Mouse (Mus musculus) ES-E14 (cell line): ENCODE results near the gene Lipc. TPM values are rescaled to one million over a fixed set of nuclear protein-coding genes. Genes with fewer than 3 reads are reported as not detected.

ENCODE experiments used
- DNase-seq: peaks from one replicate; pipeline ENCODE4 v3.0.0-alpha.2; 2013; ENCODE audit warnings: low read depth, low spot score
- H3K27ac ChIP-seq: 2 replicates; pipeline ENCODE4 v1.5.1; 2012; ENCODE audit warnings: low read depth, mild to moderate bottlenecking, low read length, moderate library complexity, mixed read lengths; ENCODE audit not compliant: poor library complexity, insufficient read depth, severe bottlenecking
- H3K36me3 ChIP-seq: 2 replicates; pipeline ENCODE4 v1.6.1; 2012; ENCODE audit warnings: mild to moderate bottlenecking, low read length, moderate library complexity, mixed read lengths; ENCODE audit not compliant: control insufficient read depth, poor library complexity, insufficient read depth, severe bottlenecking
- H3K4me1 ChIP-seq, 2 experiments: fragments of 150-350 bp in 1 of 2; sonication (generic) in 1 of 2; 2 replicates each; pipeline ENCODE4 v1.6.1; 2012; ENCODE audit warnings: low read length in 2 of 2, mild to moderate bottlenecking in 1 of 2, mixed read lengths in 1 of 2; ENCODE audit not compliant: control insufficient read depth in 2 of 2, insufficient read depth in 2 of 2, poor library complexity in 1 of 2
- H3K4me3 ChIP-seq, 2 experiments: fragments of 150-350 bp in 1 of 2; sonication (generic) in 1 of 2; 2 replicates each; pipeline ENCODE4 v1.5.1; 2012; ENCODE audit warnings: low read length in 2 of 2, low read depth in 1 of 2, mild to moderate bottlenecking in 1 of 2, mixed read lengths in 1 of 2; ENCODE audit not compliant: insufficient read depth in 1 of 2, poor library complexity in 1 of 2, severe bottlenecking in 1 of 2
- H3K9ac ChIP-seq: 2 replicates; pipeline ENCODE4 v1.6.1; 2012; ENCODE audit warnings: low read depth, mild to moderate bottlenecking, low read length, mixed read lengths; ENCODE audit not compliant: poor library complexity, insufficient read depth, severe bottlenecking
- H3K9me3 ChIP-seq: fragments of 150-350 bp; sonication (generic); 2 replicates; pipeline ENCODE4 v1.6.1; 2012; ENCODE audit warnings: low read depth, mild to moderate bottlenecking, low read length; ENCODE audit not compliant: control insufficient read depth, insufficient read depth
- CHD2 ChIP-seq: IDR thresholded peaks from 2 replicates; pipeline ENCODE4 v1.6.1; 2014; ENCODE audit warnings: mild to moderate bottlenecking, low read depth, low read length, inconsistent platforms
- HCFC1 ChIP-seq: IDR thresholded peaks from 2 replicates; pipeline ENCODE4 v1.6.1; 2012; ENCODE audit warnings: low read length, inconsistent platforms, borderline replicate concordance; ENCODE audit not compliant: insufficient read depth
- MAFK ChIP-seq: IDR thresholded peaks from 2 replicates; pipeline ENCODE4 v1.6.1; 2014; ENCODE audit warnings: mild to moderate bottlenecking, low read depth, low read length, inconsistent platforms; ENCODE audit not compliant: insufficient read depth
- ZC3H11A ChIP-seq: IDR thresholded peaks from 2 replicates; pipeline ENCODE4 v1.6.1; 2012; ENCODE audit warnings: low read depth, mild to moderate bottlenecking, inconsistent platforms, low read length, borderline replicate concordance
- ZNF384 ChIP-seq: IDR thresholded peaks from 2 replicates; pipeline ENCODE4 v1.6.1; 2012; ENCODE audit warnings: low read depth, low read length, inconsistent platforms
- in situ Hi-C, 2 experiments: fragments of 600-800 bp; cut with MboI; formaldehyde crosslinking; loops; one replicate each; pipeline ENCODE4 v1.15.1; 2025; ENCODE audit warnings: low sequenced_read_pairs in 2 of 2, inconsistent platforms in 1 of 2; ENCODE audit not compliant: unreplicated experiment in 2 of 2
- total RNA-seq: library from RNA; depleted of rRNA; stranded (reverse); fragments of 300-350 nt; gene quantifications from 2 replicates; pipeline ENCODE4 v1.2.3, GENCODE M21; 2012

The Lipc gene
- total RNA-seq, 1 experiment, result 0.36 TPM

GRCm38 (mm10) chr9:70875059-70875458 is 77.0 kb downstream of the Lipc start:
- in situ Hi-C loops, result no loop called here
- no peak for TF ChIP-seq HCFC1
- no peak for TF ChIP-seq CHD2
- no peak for TF ChIP-seq ZNF384
- TF ChIP-seq MAFK, result no peak
- no peak for TF ChIP-seq ZC3H11A
- H3K36me3 ChIP-seq, result no peaks in the 10 kb centered on the region

GRCm38 (mm10) chr9:70872675-70873074 is 79.4 kb downstream of the Lipc start:
- no peak for DNase-seq
- Histone ChIP-seq H3K9ac (no peak overlapping the region), H3K36me3 (no peaks in the 10 kb centered on the region), H3K4me3 (no peak overlapping the region), H3K27ac (no peak overlapping the region), H3K4me1 (peaks cover 0 to 5% of the 10 kb centered on the region in 2 experiments; a peak in 1 of 4 replicates), H3K9me3 (no peaks in the 10 kb centered on the region)
- TF ChIP-seq ZC3H11A (no peak), CHD2 (no peak), HCFC1 (no peak), ZNF384 (no peak), MAFK (no peak)
- in situ Hi-C loops, result no loop called here

More at GRCm38 (mm10) chr9:70875059-70875458, 77.0 kb downstream of the Lipc start:
- H3K27ac ChIP-seq, result no peak overlapping the region
- no peaks in the 10 kb centered on the region for H3K9me3 ChIP-seq
- H3K9ac ChIP-seq, result no peak overlapping the region
- no peak overlapping the region for H3K4me3 ChIP-seq
- DNase-seq, result no peak
- H3K4me1 ChIP-seq, result peaks cover 0 to 5% of the 10 kb centered on the region in 2 experiments; a peak in 1 of 4 replicates

GRCm38 (mm10) chr9:70870326-70870725 is 81.7 kb downstream of the Lipc start:
- H3K4me1 ChIP-seq, result peaks cover 0 to 5% of the 10 kb centered on the region in 2 experiments; a peak in 1 of 4 replicates
- no peak overlapping the region for H3K9ac ChIP-seq
- H3K4me3 ChIP-seq, result no peak overlapping the region
- H3K9me3 ChIP-seq, result no peaks in the 10 kb centered on the region
- TF ChIP-seq ZNF384 (no peak), ZC3H11A (no peak), CHD2 (no peak), MAFK (no peak), HCFC1 (no peak)
- in situ Hi-C loops, result no loop called here
- H3K36me3 ChIP-seq, result no peaks in the 10 kb centered on the region
- no peak overlapping the region for H3K27ac ChIP-seq
- no peak for DNase-seq

GRCm38 (mm10) chr9:70869169-70869873 is 82.7 kb downstream of the Lipc start:
- in situ Hi-C loops, result no loop called here

GRCm38 (mm10) chr9:70867381-70867780 is 84.6 kb downstream of the Lipc start:
- DNase-seq, result no peak
- TF ChIP-seq CHD2, result no peak
- no peak for TF ChIP-seq HCFC1
- no peak for TF ChIP-seq ZNF384
- no peak for TF ChIP-seq ZC3H11A
- TF ChIP-seq MAFK, result no peak
- Histone ChIP-seq H3K9ac (no peak overlapping the region), H3K4me3 (no peak overlapping the region), H3K27ac (no peak overlapping the region), H3K4me1 (peaks cover 2 to 4% of the 10 kb centered on the region in 2 experiments; a peak in 1 of 4 replicates), H3K9me3 (no peaks in the 10 kb centered on the region), H3K36me3 (no peaks in the 10 kb centered on the region)
- in situ Hi-C loops, result no loop called here

More at GRCm38 (mm10) chr9:70869169-70869873, 82.7 kb downstream of the Lipc start:
- H3K4me1 ChIP-seq, result no peaks in the 10 kb centered on the region
- H3K9ac ChIP-seq, result no peak overlapping the region
- H3K36me3 ChIP-seq, result no peaks in the 10 kb centered on the region
- no peaks in the 10 kb centered on the region for H3K9me3 ChIP-seq
- TF ChIP-seq HCFC1 (no peak), CHD2 (no peak), ZC3H11A (no peak), MAFK (no peak), ZNF384 (no peak)
- H3K4me3 ChIP-seq, result no peak overlapping the region
- no peak overlapping the region for H3K27ac ChIP-seq
- DNase-seq, result no peak
